Mouse (Mus musculus) G1E (cell line): ENCODE measurements around the gene Tex29. TPM values are rescaled to one million over a fixed set of nuclear protein-coding genes. Genes with fewer than 3 reads are reported as not detected.

Experiments
- ATAC-seq: 2 replicates; pipeline ENCODE4 v1.8.0; 2016; ENCODE audit warnings: mild to moderate bottlenecking; ENCODE audit not compliant: insufficient number of reproducible peaks, poor library complexity, low FRiP score, severe bottlenecking; ENCODE audit errors: extremely low read depth
- DNase-seq: peaks from one replicate; pipeline ENCODE4 v3.0.0; 2012; ENCODE audit warnings: low spot score
- H3K27me3 ChIP-seq: 2 replicates; pipeline ENCODE4 v1.6.1; 2012; ENCODE audit warnings: mild to moderate bottlenecking, low read length, inconsistent platforms; ENCODE audit not compliant: insufficient read depth
- H3K36me3 ChIP-seq: replicated peaks from 2 replicates; pipeline ENCODE3; 2012; ENCODE audit warnings: mild to moderate bottlenecking, inconsistent platforms
- H3K4me1 ChIP-seq: 2 replicates; pipeline ENCODE4 v1.6.1; 2012; ENCODE audit warnings: low read depth, low read length, inconsistent platforms, mixed read lengths; ENCODE audit not compliant: insufficient read depth
- H3K4me3 ChIP-seq: 2 replicates; pipeline ENCODE4 v1.5.1; 2012; ENCODE audit warnings: low read depth, mild to moderate bottlenecking, inconsistent platforms, low read length, moderate library complexity, mixed read lengths
- H3K9me3 ChIP-seq: replicated peaks from 2 replicates; pipeline ENCODE4 v1.6.1; 2012; ENCODE audit warnings: inconsistent platforms
- CTCF ChIP-seq: IDR thresholded peaks from 2 replicates; pipeline ENCODE4 v1.5.1; 2012; ENCODE audit warnings: low read depth, low read length, inconsistent platforms, mixed read lengths
- GATA1 ChIP-seq: IDR thresholded peaks from 2 replicates; pipeline ENCODE4 v1.6.1; 2012; ENCODE audit warnings: borderline replicate concordance, low read length, inconsistent platforms, mixed read lengths
- GATA2 ChIP-seq: IDR thresholded peaks from 2 replicates; pipeline ENCODE4 v1.6.1; 2012; ENCODE audit warnings: low read depth, low read length, inconsistent platforms, borderline replicate concordance
- POLR2AphosphoS5 ChIP-seq: IDR thresholded peaks from 2 replicates; pipeline ENCODE4 v1.6.1; 2012; ENCODE audit warnings: low read depth, low read length, inconsistent platforms; ENCODE audit not compliant: insufficient replicate concordance
- TAL1 ChIP-seq: conservative IDR thresholded peaks from 2 replicates; pipeline ENCODE4 v1.6.1; 2012; ENCODE audit warnings: low read depth, low read length, inconsistent platforms, mixed read lengths
- polyA plus RNA-seq: library from polyadenylated mRNA; stranded (reverse); fragments of >175 nt; gene quantifications from 2 replicates; pipeline ENCODE4 v1.2.3, GENCODE M21; 2012
- total RNA-seq, 2 experiments: library from RNA; stranded (forward) in 1 of 2; stranded (reverse) in 1 of 2; fragments of 200-1000 nt in 1 of 2; fragments of >200 nt in 1 of 2; fragmentation: Nextera tagmentation in 1 of 2; gene quantifications; 2 replicates each; pipeline ENCODE4 v1.2.3; 2014 to 2017

Tex29 gene
- total and polyA plus RNA-seq, 3 experiments, result 0.13 TPM; not detected in 2

GRCm38 (mm10) chr8:11825756-11826155 is 14.5 kb upstream of the Tex29 start:
- Histone ChIP-seq H3K9me3 (no peaks in the 10 kb centered on the region), H3K27me3 (no peaks in the 10 kb centered on the region), H3K36me3 (peaks cover 98% of the 10 kb centered on the region), H3K4me3 (no peak overlapping the region), H3K4me1 (no peaks in the 10 kb centered on the region)
- TF ChIP-seq GATA1, result no peak
- TF ChIP-seq CTCF, result no peak
- no peak for TF ChIP-seq TAL1
- TF ChIP-seq POLR2AphosphoS5, result no peak
- no peak for TF ChIP-seq GATA2
- ATAC-seq (no peak), DNase-seq (no peak)

GRCm38 (mm10) chr8:11827312-11827711 is 13.0 kb upstream of the Tex29 start:
- Histone ChIP-seq H3K4me1 (no peaks in the 10 kb centered on the region), H3K4me3 (no peak overlapping the region), H3K36me3 (peaks cover 99% of the 10 kb centered on the region), H3K27me3 (no peaks in the 10 kb centered on the region), H3K9me3 (no peaks in the 10 kb centered on the region)
- ATAC-seq (no peak), DNase-seq (no peak)
- TF ChIP-seq GATA2 (no peak), CTCF (no peak), POLR2AphosphoS5 (no peak), GATA1 (no peak), TAL1 (no peak)

GRCm38 (mm10) chr8:11830214-11831046 is 9.8 kb upstream of the Tex29 start:
- DNase-seq (no peak), ATAC-seq (no peak)
- H3K9me3 ChIP-seq, result no peaks in the 10 kb centered on the region
- H3K4me3 ChIP-seq, result no peak overlapping the region
- no peaks in the 10 kb centered on the region for H3K4me1 ChIP-seq
- TF ChIP-seq CTCF (no peak), GATA1 (no peak), GATA2 (no peak), TAL1 (no peak), POLR2AphosphoS5 (no peak)
- peaks cover 99% of the 10 kb centered on the region for H3K36me3 ChIP-seq
- H3K27me3 ChIP-seq, result no peaks in the 10 kb centered on the region

- Histone ChIP-seq H3K4me1 (no peaks in the 10 kb centered on the region), H3K4me3 (no peak overlapping the region), H3K9me3 (no peaks in the 10 kb centered on the region), H3K36me3 (peaks cover 97% of the 10 kb centered on the region), H3K27me3 (no peaks in the 10 kb centered on the region; the same call in 1 of the 2 replicates)
- TF ChIP-seq GATA1 (no peak), POLR2AphosphoS5 (no peak), CTCF (no peak), TAL1 (no peak), GATA2 (no peak)
- ATAC-seq (no peak), DNase-seq (no peak)
These were observed 9.1 kb upstream of the Tex29 start for GRCm38 (mm10) chr8:11831174-11831573.

- TF ChIP-seq GATA1, result no peak
- TF ChIP-seq POLR2AphosphoS5, result no peak
- no peak for TF ChIP-seq GATA2
- no peak for ATAC-seq
- Histone ChIP-seq H3K4me1 (no peaks in the 10 kb centered on the region), H3K36me3 (peaks cover 92% of the 10 kb centered on the region), H3K9me3 (no peaks in the 10 kb centered on the region), H3K4me3 (no peak overlapping the region), H3K27me3 (no peaks in the 10 kb centered on the region; the same call in 1 of the 2 replicates)
- DNase-seq, result no peak
These were observed 8.3 kb upstream of the Tex29 start for GRCm38 (mm10) chr8:11831939-11832338.

- Histone ChIP-seq H3K4me1 (no peaks in the 10 kb centered on the region), H3K9me3 (no peaks in the 10 kb centered on the region), H3K36me3 (peaks cover 80% of the 10 kb centered on the region), H3K27me3 (no peaks in the 10 kb centered on the region; the same call in 1 of the 2 replicates), H3K4me3 (no peak overlapping the region)
- TF ChIP-seq TAL1 (no peak), GATA2 (no peak), GATA1 (no peak), POLR2AphosphoS5 (no peak), CTCF (no peak)
- DNase-seq (no peak), ATAC-seq (no peak)
These were observed 7.1 kb upstream of the Tex29 start for GRCm38 (mm10) chr8:11833157-11833556.
